Mouse (Mus musculus): ENCODE results near the gene Saysd1.

DNA sequence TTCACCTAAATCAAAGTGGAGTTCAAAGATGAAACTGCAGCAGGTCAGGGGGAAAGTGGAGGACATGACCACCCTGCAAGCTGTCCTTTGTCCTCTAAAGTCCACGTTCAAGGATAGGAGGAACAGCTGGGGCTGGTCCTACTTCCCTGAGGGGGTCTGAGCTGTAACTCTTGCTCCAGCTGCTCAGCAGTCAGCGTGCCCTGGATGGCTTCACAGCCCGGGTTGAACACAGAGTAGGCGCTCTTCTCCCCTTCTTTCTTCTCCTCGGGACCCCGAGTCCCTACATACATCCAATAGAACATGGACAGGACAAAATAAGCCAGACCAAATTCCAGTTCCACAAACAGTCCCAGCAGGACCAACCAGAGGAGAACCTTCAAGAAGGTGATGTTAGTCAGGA lies 61.2 kb downstream of the Saysd1 start:
- TF ChIP-seq CTCF (IDR thresholded peaks at IDR 0.05) (no peak), POLR2A (IDR thresholded peaks at IDR 0.05; ENCODE audit: insufficient read depth, low read depth, low read length) (no peak)
